Mouse (Mus musculus) cerebellum, adult 9-10 months (tissue): ENCODE data around the gene Glipr2.

Experiments
- DNase-seq: peaks from one replicate; pipeline ENCODE4 v3.0.0; 2022

The Glipr2 gene

GRCm38 (mm10) chr4:43957292-43957845, at the start of gene Glipr2:
Glipr2 (plus strand) TSS chr4:43957401.
- no peak for DNase-seq

- no peak for DNase-seq
These were observed 39.0 kb upstream of the Glipr2 start for GRCm38 (mm10) chr4:43918221-43918620.

GRCm38 (mm10) chr4:43920602-43921001, 36.6 kb upstream of the Glipr2 start:
- DNase-seq, result no peak

- no peak for DNase-seq
These were observed 32.1 kb upstream of the Glipr2 start for GRCm38 (mm10) chr4:43925125-43925524.

- peak; percentile 65 for DNase-seq
These were observed 31.4 kb upstream of the Glipr2 start for GRCm38 (mm10) chr4:43925779-43926178.

- no peak for DNase-seq
These were observed 29.4 kb upstream of the Glipr2 start for GRCm38 (mm10) chr4:43927826-43928225.

- no peak for DNase-seq
These were observed 25.3 kb upstream of the Glipr2 start for GRCm38 (mm10) chr4:43931877-43932276.

- DNase-seq, result no peak
These were observed 21.0 kb upstream of the Glipr2 start for GRCm38 (mm10) chr4:43936186-43936585.

- no peak for DNase-seq
These were observed 20.2 kb upstream of the Glipr2 start for GRCm38 (mm10) chr4:43936749-43937674.

GRCm38 (mm10) chr4:43941315-43941714, 15.9 kb upstream of the Glipr2 start:
- no peak for DNase-seq

GRCm38 (mm10) chr4:43942421-43942820, 14.8 kb upstream of the Glipr2 start:
- no peak for DNase-seq

GRCm38 (mm10) chr4:43947571-43947970, 9.6 kb upstream of the Glipr2 start:
- DNase-seq, result no peak

- DNase-seq, result no peak
These were observed 753 bp downstream of the Glipr2 start for GRCm38 (mm10) chr4:43957846-43958461.

- DNase-seq, result no peak
These were observed 2.5 kb downstream of the Glipr2 start for GRCm38 (mm10) chr4:43959523-43960179.

- no peak for DNase-seq
These were observed 3.0 kb downstream of the Glipr2 start for GRCm38 (mm10) chr4:43960207-43960606.

- no peak for DNase-seq
These were observed 7.2 kb downstream of the Glipr2 start for GRCm38 (mm10) chr4:43964326-43964833.

GRCm38 (mm10) chr4:43964951-43965684, 7.9 kb downstream of the Glipr2 start:
- no peak for DNase-seq

- no peak for DNase-seq
These were observed 8.8 kb downstream of the Glipr2 start for GRCm38 (mm10) chr4:43965856-43966535.

GRCm38 (mm10) chr4:43968650-43969049, 11.4 kb downstream of the Glipr2 start:
- peak; percentile 44 for DNase-seq

- DNase-seq, result no peak
These were observed 12.2 kb downstream of the Glipr2 start for GRCm38 (mm10) chr4:43969373-43969772.
